Mouse (Mus musculus) ES-E14 (cell line): ENCODE results near the gene Pnma1. TPM values are rescaled to one million over a fixed set of nuclear protein-coding genes. Genes with fewer than 3 reads are reported as not detected.

Experiments
- DNase-seq: peaks from one replicate; pipeline ENCODE4 v3.0.0-alpha.2; 2013; ENCODE audit warnings: low read depth, low spot score
- H3K27ac ChIP-seq: 2 replicates; pipeline ENCODE4 v1.5.1; 2012; ENCODE audit warnings: low read depth, mild to moderate bottlenecking, low read length, moderate library complexity, mixed read lengths; ENCODE audit not compliant: poor library complexity, insufficient read depth, severe bottlenecking
- H3K36me3 ChIP-seq: 2 replicates; pipeline ENCODE4 v1.6.1; 2012; ENCODE audit warnings: mild to moderate bottlenecking, low read length, moderate library complexity, mixed read lengths; ENCODE audit not compliant: control insufficient read depth, poor library complexity, insufficient read depth, severe bottlenecking
- H3K4me1 ChIP-seq, 2 experiments: fragments of 150-350 bp in 1 of 2; sonication (generic) in 1 of 2; 2 replicates each; pipeline ENCODE4 v1.6.1; 2012; ENCODE audit warnings: low read length in 2 of 2, mild to moderate bottlenecking in 1 of 2, mixed read lengths in 1 of 2; ENCODE audit not compliant: control insufficient read depth in 2 of 2, insufficient read depth in 2 of 2, poor library complexity in 1 of 2
- H3K4me3 ChIP-seq, 2 experiments: fragments of 150-350 bp in 1 of 2; sonication (generic) in 1 of 2; 2 replicates each; pipeline ENCODE4 v1.5.1; 2012; ENCODE audit warnings: low read length in 2 of 2, low read depth in 1 of 2, mild to moderate bottlenecking in 1 of 2, mixed read lengths in 1 of 2; ENCODE audit not compliant: insufficient read depth in 1 of 2, poor library complexity in 1 of 2, severe bottlenecking in 1 of 2
- H3K9ac ChIP-seq: 2 replicates; pipeline ENCODE4 v1.6.1; 2012; ENCODE audit warnings: low read depth, mild to moderate bottlenecking, low read length, mixed read lengths; ENCODE audit not compliant: poor library complexity, insufficient read depth, severe bottlenecking
- H3K9me3 ChIP-seq: fragments of 150-350 bp; sonication (generic); 2 replicates; pipeline ENCODE4 v1.6.1; 2012; ENCODE audit warnings: low read depth, mild to moderate bottlenecking, low read length; ENCODE audit not compliant: control insufficient read depth, insufficient read depth
- CHD2 ChIP-seq: IDR thresholded peaks from 2 replicates; pipeline ENCODE4 v1.6.1; 2014; ENCODE audit warnings: mild to moderate bottlenecking, low read depth, low read length, inconsistent platforms
- HCFC1 ChIP-seq: IDR thresholded peaks from 2 replicates; pipeline ENCODE4 v1.6.1; 2012; ENCODE audit warnings: low read length, inconsistent platforms, borderline replicate concordance; ENCODE audit not compliant: insufficient read depth
- MAFK ChIP-seq: IDR thresholded peaks from 2 replicates; pipeline ENCODE4 v1.6.1; 2014; ENCODE audit warnings: mild to moderate bottlenecking, low read depth, low read length, inconsistent platforms; ENCODE audit not compliant: insufficient read depth
- ZC3H11A ChIP-seq: IDR thresholded peaks from 2 replicates; pipeline ENCODE4 v1.6.1; 2012; ENCODE audit warnings: low read depth, mild to moderate bottlenecking, inconsistent platforms, low read length, borderline replicate concordance
- ZNF384 ChIP-seq: IDR thresholded peaks from 2 replicates; pipeline ENCODE4 v1.6.1; 2012; ENCODE audit warnings: low read depth, low read length, inconsistent platforms
- in situ Hi-C, 2 experiments: fragments of 600-800 bp; cut with MboI; formaldehyde crosslinking; loops; one replicate each; pipeline ENCODE4 v1.15.1; 2025; ENCODE audit warnings: low sequenced_read_pairs in 2 of 2, inconsistent platforms in 1 of 2; ENCODE audit not compliant: unreplicated experiment in 2 of 2
- total RNA-seq: library from RNA; depleted of rRNA; stranded (reverse); fragments of 300-350 nt; gene quantifications from 2 replicates; pipeline ENCODE4 v1.2.3, GENCODE M21; 2012

Pnma1 gene
- total RNA-seq, 1 experiment = 0.80 TPM

DNA sequence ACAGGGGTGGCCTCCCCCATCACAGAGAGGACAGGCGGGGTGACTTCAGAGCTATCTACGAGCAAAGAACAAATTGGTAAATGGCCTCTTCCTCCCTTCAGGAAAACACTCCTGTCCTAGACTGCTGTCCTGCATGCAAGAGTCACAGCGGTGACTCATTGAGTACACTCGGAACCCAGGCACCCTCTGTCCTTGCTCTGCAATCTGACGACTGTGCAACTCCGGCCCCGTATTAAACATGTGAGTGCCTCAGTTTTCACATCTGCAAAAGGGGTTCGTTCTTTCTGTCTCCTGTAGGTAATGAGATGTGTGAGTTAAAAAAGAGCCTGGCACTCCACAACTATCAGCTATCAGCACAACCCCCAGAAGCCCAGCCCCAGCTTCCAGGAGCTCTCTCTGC is 12.2 kb upstream of the Pnma1 start:
- Histone ChIP-seq H3K27ac (no peak overlapping the region), H3K36me3 (peaks cover 48% of the 10 kb centered on the region), H3K9ac (no peak overlapping the region), H3K9me3 (no peaks in the 10 kb centered on the region), H3K4me1 (peaks cover 2 to 5% of the 10 kb centered on the region in 2 experiments; a peak in 2 of 4 replicates), H3K4me3 (no peak overlapping the region)
- DNase-seq = no peak
- TF ChIP-seq ZC3H11A (no peak), ZNF384 (no peak), HCFC1 (no peak), MAFK (no peak), CHD2 (no peak)
- in situ Hi-C loops = loop anchor here in 1 of 2 experiments (10.0 kb wide), 1 partner anchor 94 kb away; no protein-coding TSS in a partner anchor

DNA sequence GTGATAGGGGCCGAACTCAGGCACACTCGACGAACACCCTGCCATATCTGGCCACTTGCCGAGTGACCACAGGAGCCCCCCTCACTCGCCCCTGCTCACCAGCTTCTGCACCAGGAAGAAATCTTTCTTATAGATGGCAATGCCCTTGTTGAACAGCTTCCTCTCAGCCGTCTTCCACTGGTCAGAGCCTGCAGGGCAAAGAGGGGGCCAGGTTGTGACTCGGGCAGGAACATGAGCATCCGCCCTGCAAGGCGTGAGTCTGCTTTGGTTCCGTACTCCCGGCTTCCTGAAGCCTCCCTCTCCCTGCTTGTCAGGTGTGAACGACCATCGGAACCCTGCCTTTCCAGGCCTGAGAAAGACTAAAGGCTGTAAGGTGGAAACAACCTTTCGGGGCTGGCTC is 9.9 kb upstream of the Pnma1 start:
- in situ Hi-C loops = no loop called here
- Histone ChIP-seq H3K9ac (no peak overlapping the region), H3K36me3 (peaks cover 59% of the 10 kb centered on the region), H3K27ac (no peak overlapping the region), H3K4me3 (no peak overlapping the region), H3K4me1 (peaks cover 0 to 8% of the 10 kb centered on the region in 2 experiments; a peak in 1 of 4 replicates), H3K9me3 (no peaks in the 10 kb centered on the region)
- TF ChIP-seq ZNF384 (no peak), MAFK (no peak), CHD2 (no peak), ZC3H11A (no peak), HCFC1 (no peak)
- DNase-seq = no peak

DNA sequence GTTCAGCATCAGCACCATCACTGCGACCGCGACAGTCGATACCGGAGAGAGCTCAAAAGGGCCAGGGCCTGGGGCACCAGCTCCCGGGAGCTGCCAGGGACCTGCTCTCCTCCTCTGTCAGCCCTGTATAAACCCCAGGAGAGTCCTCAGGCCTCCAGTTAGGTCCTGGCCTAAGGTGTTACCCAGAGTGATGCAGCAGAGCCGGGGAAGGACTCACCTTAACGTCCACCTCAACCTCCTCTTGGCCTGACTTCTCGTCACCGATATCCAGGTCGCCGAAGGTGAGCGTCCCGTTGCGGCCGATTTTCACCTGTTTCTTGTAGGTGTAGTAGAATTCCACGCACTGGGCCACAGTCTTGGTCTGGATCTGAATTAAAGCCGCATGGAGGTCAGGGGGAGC is 7.9 kb upstream of the Pnma1 start:
- TF ChIP-seq MAFK (no peak), ZC3H11A (no peak), HCFC1 (no peak), CHD2 (no peak)
- Histone ChIP-seq H3K36me3 (peaks cover 63% of the 10 kb centered on the region), H3K27ac (no peak overlapping the region), H3K9me3 (no peaks in the 10 kb centered on the region), H3K9ac (no peak overlapping the region), H3K4me3 (no peak overlapping the region), H3K4me1 (peaks cover 0 to 10% of the 10 kb centered on the region in 2 experiments; a peak in 1 of 4 replicates)
- in situ Hi-C loops = no loop called here
- DNase-seq = no peak

DNA sequence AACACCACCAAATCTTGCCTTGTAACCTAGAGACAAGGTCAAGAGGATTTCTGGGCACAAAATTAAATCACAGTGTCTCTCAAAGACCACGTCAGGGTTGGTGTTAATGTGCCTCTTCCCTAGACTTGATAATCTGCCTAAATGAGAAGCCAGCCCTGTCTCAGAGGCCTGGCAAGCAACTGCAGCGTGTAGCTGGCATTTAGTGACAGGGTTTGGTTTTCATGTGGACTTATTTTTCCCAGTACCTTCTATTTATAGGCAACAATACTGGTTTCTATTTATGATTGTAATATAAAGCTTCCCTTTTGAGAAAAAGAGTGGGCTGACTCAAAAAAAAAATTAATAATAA is 7.2 kb upstream of the Pnma1 start:
- in situ Hi-C loops = no loop called here
- no peak overlapping the region for H3K4me3 ChIP-seq
- peaks cover 62% of the 10 kb centered on the region for H3K36me3 ChIP-seq
- H3K4me1 ChIP-seq = peaks cover 0 to 10% of the 10 kb centered on the region in 2 experiments; a peak in 1 of 4 replicates
- TF ChIP-seq ZNF384 = no peak
- TF ChIP-seq ZC3H11A = no peak
- TF ChIP-seq HCFC1 = no peak
- no peak for TF ChIP-seq MAFK
- no peak for TF ChIP-seq CHD2
- no peak overlapping the region for H3K27ac ChIP-seq
- DNase-seq = no peak
- H3K9me3 ChIP-seq = no peaks in the 10 kb centered on the region
- no peak overlapping the region for H3K9ac ChIP-seq
